Mouse (Mus musculus) embryonic facial prominence, embryonic 11.5 days (tissue): Measurements from ENCODE around the gene Samd14. TPM values are rescaled to one million over a fixed set of nuclear protein-coding genes. Genes with fewer than 3 reads are reported as not detected.
A peak's percentile ranks its signal among the peaks of the same experiment; 100 is the strongest.
"Not testable (repeated sequence)": the region's sequence is repeated elsewhere in the genome, so short reads cannot be mapped to it uniquely, and the experiment has no call there.

ENCODE experiments used
- ATAC-seq: fragments of 200-750 bp; cut with Nextera tagmentation; replicated peaks from 2 replicates; pipeline ENCODE4 v1.8.0; 2017; ENCODE audit warnings: low read depth; ENCODE audit not compliant: insufficient number of reproducible peaks, low FRiP score, low TSS enrichment
- DNase-seq: peaks from one replicate; pipeline ENCODE4 v3.0.0-alpha.2; 2015; ENCODE audit warnings: low spot score
- H3K27ac ChIP-seq: fragments of 300-500 bp; sonication (generic); replicated peaks from 2 replicates; pipeline ENCODE4 v1.5.1; 2014; ENCODE audit warnings: mild to moderate bottlenecking, low read depth, low read length, control low read depth
- H3K27me3 ChIP-seq: fragments of 300-500 bp; sonication (generic); 2 replicates; pipeline ENCODE4 v1.6.1; 2014; ENCODE audit warnings: mild to moderate bottlenecking, low read length, moderate library complexity, mixed read lengths; ENCODE audit not compliant: control insufficient read depth, insufficient read depth
- H3K36me3 ChIP-seq: fragments of 300-500 bp; sonication (generic); replicated peaks from 2 replicates; pipeline ENCODE4 v1.6.1; 2014; ENCODE audit warnings: low read depth, mild to moderate bottlenecking, low read length, moderate library complexity, mixed read lengths; ENCODE audit not compliant: control insufficient read depth, insufficient read depth
- H3K4me1 ChIP-seq: fragments of 300-500 bp; sonication (generic); 2 replicates; pipeline ENCODE4 v1.6.1; 2014; ENCODE audit warnings: low read length, mixed read lengths; ENCODE audit not compliant: control insufficient read depth, insufficient read depth
- H3K4me2 ChIP-seq: fragments of 300-500 bp; sonication (generic); 2 replicates; pipeline ENCODE4 v1.6.1; 2014; ENCODE audit warnings: low read depth, mild to moderate bottlenecking, control low read depth, low read length, moderate library complexity
- H3K4me3 ChIP-seq: fragments of 300-500 bp; sonication (generic); 2 replicates; pipeline ENCODE4 v1.5.1; 2014; ENCODE audit warnings: low read depth, low read length, control low read depth
- H3K9ac ChIP-seq: fragments of 300-500 bp; sonication (generic); replicated peaks from 2 replicates; pipeline ENCODE4 v1.6.1; 2014; ENCODE audit warnings: mild to moderate bottlenecking, control low read depth, low read length
- H3K9me3 ChIP-seq: fragments of 300-500 bp; sonication (generic); replicated peaks from 2 replicates; pipeline ENCODE4 v1.6.1; 2016; ENCODE audit warnings: mild to moderate bottlenecking, low read length, inconsistent platforms, mixed read lengths; ENCODE audit not compliant: control insufficient read depth
- WGBS: fragments of 180-500 bp; shearing (Covaris S2); extraction: QIAGEN DNeasy Blood & Tissue Kit; methylation state at CpG from one replicate; pipeline ENCODE4 v1.1.7; 2014; 5-methylcytosine and 5-hydroxymethylcytosine counted together
- polyA plus RNA-seq: library from polyadenylated mRNA; unstranded; fragments of >200 nt; fragmentation: Nextera tagmentation; extraction: Ambion mirVana; gene quantifications from 2 replicates; pipeline ENCODE4 v1.2.1, GENCODE M21; 2014

Gene Samd14
- polyA plus RNA-seq, 1 experiment from 2014 or later, result 31.1 TPM

- not testable (repeated sequence) for H3K4me1 ChIP-seq, DNase-seq, ATAC-seq, H3K9me3 ChIP-seq, H3K27me3 ChIP-seq, H3K36me3 ChIP-seq, H3K27ac ChIP-seq
- 9% methylated on average over 3 of the region's 4 CpGs for WGBS
- H3K4me2 ChIP-seq, result peak overlapping the region; percentile 69
- H3K9ac ChIP-seq, result peak overlapping the region; percentile 88
- peak overlapping the region; percentile 78 for H3K4me3 ChIP-seq
Measured at GRCm38 (mm10) chr11:95010841-95011403, 1.2 kb downstream of the Samd14 start.

GRCm38 (mm10) chr11:95011416-95011815, 1.7 kb downstream of the Samd14 start:
- WGBS, result 44% methylated on average over 1 of the region's 1 CpGs
- Histone ChIP-seq H3K4me1 (peaks cover 8% of the 10 kb centered on the region), H3K27ac (0 out of 2 replicates have a peak overlapping the region, but pooled peaks have one; percentile 52)

GRCm38 (mm10) chr11:95012075-95012474, 2.4 kb downstream of the Samd14 start:
- H3K4me1 ChIP-seq, result peaks cover 8% of the 10 kb centered on the region
- H3K9ac ChIP-seq, result no peak overlapping the region; the same call in 1 of the 2 replicates
- H3K27ac ChIP-seq, result no peak overlapping the region
- no peak for ATAC-seq
- WGBS, result 71% methylated on average over 3 of the region's 3 CpGs
- H3K9me3 ChIP-seq, result no peaks in the 10 kb centered on the region
- no peak for DNase-seq
- no peak overlapping the region for H3K4me3 ChIP-seq
- H3K27me3 ChIP-seq, result no peaks in the 10 kb centered on the region
- peak overlapping the region; percentile 54 for H3K4me2 ChIP-seq
- H3K36me3 ChIP-seq, result peaks cover 2% of the 10 kb centered on the region; the same call in 1 of the 2 replicates

More at GRCm38 (mm10) chr11:95011416-95011815, 1.7 kb downstream of the Samd14 start:
- Histone ChIP-seq H3K4me2 (peak overlapping the region; percentile 54), H3K9ac (peak overlapping the region; percentile 48), H3K9me3 (no peaks in the 10 kb centered on the region), H3K27me3 (no peaks in the 10 kb centered on the region), H3K4me3 (peak overlapping the region; percentile 78), H3K36me3 (peaks cover 2% of the 10 kb centered on the region; the same call in 1 of the 2 replicates)
- ATAC-seq, result no peak
- no peak for DNase-seq

GRCm38 (mm10) chr11:95012487-95012886, 2.8 kb downstream of the Samd14 start:
- Histone ChIP-seq H3K4me1 (peaks cover 8% of the 10 kb centered on the region), H3K4me3 (no peak overlapping the region), H3K9me3 (no peaks in the 10 kb centered on the region), H3K27me3 (no peaks in the 10 kb centered on the region), H3K9ac (no peak overlapping the region), H3K4me2 (peak overlapping the region; percentile 4; the same call in 1 of the 2 replicates), H3K27ac (no peak overlapping the region), H3K36me3 (peaks cover 2% of the 10 kb centered on the region; the same call in 1 of the 2 replicates)
- 54% methylated on average over 3 of the region's 3 CpGs for WGBS
- ATAC-seq (no peak), DNase-seq (no peak)

GRCm38 (mm10) chr11:95015484-95015883, 5.8 kb downstream of the Samd14 start:
- H3K9ac ChIP-seq, result no peak overlapping the region
- H3K4me1 ChIP-seq, result peaks cover 7% of the 10 kb centered on the region
- H3K27ac ChIP-seq, result no peak overlapping the region
- peaks cover 2% of the 10 kb centered on the region for H3K36me3 ChIP-seq
- H3K9me3 ChIP-seq, result no peaks in the 10 kb centered on the region
- H3K4me3 ChIP-seq, result no peak overlapping the region
- no peak overlapping the region for H3K4me2 ChIP-seq
- no peak for ATAC-seq
- no peak for DNase-seq
- no peaks in the 10 kb centered on the region for H3K27me3 ChIP-seq
- 75% methylated on average over 3 of the region's 3 CpGs for WGBS

GRCm38 (mm10) chr11:95022237-95022992, 12.7 kb downstream of the Samd14 start:
- ATAC-seq, result no peak
- H3K36me3 ChIP-seq, result peaks cover 22% of the 10 kb centered on the region
- no peak overlapping the region for H3K27ac ChIP-seq
- no peak overlapping the region for H3K9ac ChIP-seq
- DNase-seq, result no peak
- WGBS, result 80% methylated on average over 10 of the region's 10 CpGs
- no peaks in the 10 kb centered on the region for H3K27me3 ChIP-seq
- no peak overlapping the region for H3K4me3 ChIP-seq
- H3K4me2 ChIP-seq, result no peak overlapping the region
- no peaks in the 10 kb centered on the region for H3K9me3 ChIP-seq
- H3K4me1 ChIP-seq, result no peaks in the 10 kb centered on the region

- Histone ChIP-seq H3K9me3 (no peaks in the 10 kb centered on the region), H3K27ac (no peak overlapping the region), H3K4me1 (no peaks in the 10 kb centered on the region; the same call in 1 of the 2 replicates), H3K9ac (no peak overlapping the region), H3K36me3 (peaks cover 22% of the 10 kb centered on the region), H3K4me3 (no peak overlapping the region), H3K27me3 (no peaks in the 10 kb centered on the region), H3K4me2 (no peak overlapping the region)
- DNase-seq (no peak), ATAC-seq (no peak)
- WGBS, result 92% methylated on average over 9 of the region's 9 CpGs
Measured at GRCm38 (mm10) chr11:95023481-95023880, 13.8 kb downstream of the Samd14 start.
